Mouse (Mus musculus) heart, postnatal 36 days (tissue): ENCODE measurements around the gene Cipc. TPM values are rescaled to one million over a fixed set of nuclear protein-coding genes. Genes with fewer than 3 reads are reported as not detected.

ENCODE experiments used
- DNase-seq, 2 experiments: peaks; one replicate each; pipeline ENCODE4 v3.0.0; 2021 to 2022
- intact Hi-C: fragments of 180-260 bp; cut with DNase I; formaldehyde crosslinking; loops from one replicate; pipeline ENCODE4 v1.15.1; 2025
- total RNA-seq, 2 experiments: library from RNA; stranded (reverse); gene quantifications; 2 replicates each; pipeline ENCODE4 v1.2.3; 2021

Cipc gene
- total RNA-seq, 2 experiments from 2014 or later: 46.4 to 48.4 TPM

DNA sequence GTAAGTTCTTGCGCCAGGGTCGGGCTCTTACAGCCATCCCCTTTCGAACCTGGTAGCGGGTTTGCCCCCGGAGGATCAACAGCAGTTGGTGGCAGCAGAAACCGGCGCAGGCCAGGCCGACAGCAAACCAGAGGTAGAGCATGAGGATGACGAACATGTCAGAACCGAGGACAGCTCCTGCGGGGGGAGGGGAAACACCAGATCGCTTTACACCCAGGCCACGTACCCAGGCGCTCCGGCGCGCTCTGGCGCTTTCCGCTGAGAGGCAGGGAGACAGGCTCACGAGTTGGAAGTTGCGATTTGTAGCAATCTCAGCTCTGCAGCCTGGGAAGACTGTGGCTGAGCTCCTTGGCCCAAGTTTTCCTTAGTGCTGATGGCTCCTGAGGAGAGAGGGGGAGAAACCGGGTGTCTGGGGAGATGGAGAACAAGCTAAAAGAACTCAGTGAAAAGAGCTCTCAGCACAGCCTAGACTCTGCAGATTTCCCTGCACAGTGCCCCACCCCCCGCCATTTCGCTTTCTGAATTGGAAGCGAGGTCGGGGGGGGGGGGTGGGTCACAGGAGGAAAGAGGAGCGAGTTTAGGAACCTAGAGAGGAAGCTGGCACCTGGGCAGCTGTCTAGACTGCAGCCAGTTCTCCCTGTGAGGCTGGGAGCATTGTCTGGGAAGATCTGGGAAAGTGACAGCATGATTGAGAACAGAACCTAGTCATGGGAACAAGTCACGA is 36.8 kb downstream of the Cipc start:
- intact Hi-C loops: no loop called here
- DNase-seq: peak; percentile 54 to 56

DNA sequence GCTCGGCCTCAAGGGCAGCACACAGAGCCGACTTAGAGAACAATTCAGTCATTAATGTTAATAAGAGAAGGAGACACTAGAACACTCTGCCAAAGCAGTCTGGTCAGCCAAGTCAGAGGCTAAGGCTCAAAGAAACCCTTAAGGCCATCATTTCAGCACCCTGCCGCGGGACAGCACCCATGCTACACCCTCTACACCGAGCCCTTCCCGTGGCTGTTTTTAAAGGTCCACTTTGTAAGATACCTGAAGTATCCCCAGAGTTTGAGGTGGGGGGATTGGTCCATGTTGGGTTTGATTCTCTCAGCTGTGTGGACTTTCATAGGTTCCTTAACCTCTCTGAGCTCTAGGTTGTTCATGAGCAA is 37.3 kb downstream of the Cipc start:
- DNase-seq: peak; percentile 37 to 55
- intact Hi-C loops: no loop called here

DNA sequence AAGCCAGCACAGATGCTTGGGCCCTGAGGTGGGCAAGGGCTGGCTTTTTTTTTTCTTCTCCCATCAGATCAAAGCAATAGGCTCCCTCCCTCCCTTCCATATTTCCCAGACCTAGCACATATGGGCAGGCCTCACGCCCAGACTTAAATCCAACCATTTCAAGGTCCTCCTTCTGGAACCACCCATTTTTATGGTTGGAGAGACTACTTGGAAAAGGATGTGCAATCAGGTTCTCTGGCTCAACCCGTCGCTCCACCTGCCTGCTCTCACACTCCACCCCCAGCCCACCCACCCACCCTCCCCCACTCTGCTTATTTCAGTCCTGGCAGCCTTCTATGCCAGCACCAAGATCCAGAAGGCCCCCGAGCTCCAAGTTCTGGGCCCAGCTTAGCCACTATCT is 39.7 kb downstream of the Cipc start:
- DNase-seq: no peak
- intact Hi-C loops: no loop called here

DNA sequence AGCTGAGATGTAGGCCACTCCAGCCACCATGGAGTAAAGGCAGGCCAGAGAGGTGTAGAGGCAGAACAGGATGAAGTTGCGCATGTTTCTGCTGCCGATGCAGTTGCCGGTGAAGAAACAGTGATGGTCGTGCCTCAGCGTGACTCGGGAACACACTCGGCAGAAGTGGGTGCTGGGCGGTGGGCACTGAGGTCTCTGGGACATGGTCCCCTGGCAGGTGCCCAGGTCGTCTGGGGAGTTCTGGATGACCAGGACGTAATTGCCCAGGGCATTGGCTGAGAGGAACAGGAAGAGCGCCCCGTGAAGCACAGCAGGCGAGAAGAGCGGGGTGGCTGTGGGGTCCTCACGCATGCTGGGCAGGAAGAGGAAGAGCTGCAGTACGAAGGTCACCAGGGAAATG is 41.4 kb downstream of the Cipc start:
- intact Hi-C loops: no loop called here
- no peak for DNase-seq

DNA sequence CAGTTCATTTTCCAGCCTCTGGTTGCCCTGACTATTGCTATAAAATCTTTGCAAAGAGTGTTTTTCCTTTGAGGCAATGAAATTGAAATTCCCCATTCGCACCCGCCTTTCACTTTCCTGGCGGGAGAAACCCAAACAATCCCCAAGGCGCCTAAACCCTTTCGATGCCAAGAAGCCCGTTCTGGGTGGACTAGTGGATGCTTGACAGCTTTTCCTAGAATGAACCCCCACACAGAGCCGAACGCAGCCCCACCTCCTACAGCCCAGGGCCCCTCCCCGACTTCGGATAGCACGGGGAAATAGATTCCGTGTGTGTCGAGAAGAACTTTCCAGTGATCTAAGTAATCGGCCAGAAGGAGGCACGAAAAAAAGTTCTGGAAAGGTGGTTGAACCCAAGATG is 42.5 kb downstream of the Cipc start:
- no peak for DNase-seq
- intact Hi-C loops: no loop called here

DNA sequence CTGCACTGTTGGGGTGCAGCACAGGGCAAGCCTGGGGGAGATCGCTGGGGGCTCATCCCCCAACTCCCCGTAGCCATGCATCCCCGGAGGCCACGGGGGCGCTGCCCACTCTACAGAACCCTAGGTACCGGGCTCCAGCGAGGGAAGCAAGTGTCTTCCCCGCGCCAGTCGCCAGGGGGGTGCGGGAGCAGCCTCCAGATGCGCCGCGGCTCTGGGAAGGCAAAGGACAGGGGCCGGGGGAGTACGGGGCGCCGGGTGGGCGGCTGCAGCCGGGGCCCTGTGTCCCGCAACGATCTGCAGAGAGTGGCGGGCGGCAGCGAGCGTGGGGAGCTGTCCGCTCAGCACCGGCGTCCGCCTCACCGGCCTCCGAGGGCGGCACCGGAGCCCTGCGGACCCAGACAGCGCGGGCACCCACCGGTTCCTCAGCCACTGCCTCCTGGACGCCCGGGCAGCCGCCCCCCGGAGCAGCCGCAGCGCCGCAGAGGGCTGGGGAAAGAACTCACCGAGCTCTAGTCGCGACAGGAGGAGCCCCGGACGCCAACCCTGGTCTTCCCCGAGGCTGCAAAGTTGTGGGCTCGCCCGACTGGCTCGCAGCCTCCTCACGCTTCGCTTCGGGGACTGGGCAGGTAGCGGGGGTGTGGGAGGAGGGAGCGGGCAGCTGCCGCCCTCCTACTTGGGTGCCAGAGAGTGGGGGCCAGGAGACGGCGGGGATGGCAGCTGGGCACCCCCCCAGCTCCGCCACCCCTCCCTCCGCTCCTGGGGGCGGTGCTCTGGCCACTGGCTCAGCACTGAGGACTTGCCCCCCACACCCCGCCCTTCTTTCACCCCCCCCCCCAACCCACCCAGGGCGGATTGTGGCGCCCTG is 43.3 kb downstream of the Cipc start, which contains the start of gene Zdhhc22:
Gene Zdhhc22 (minus strand): TSS at position 541 of the 865 bp plus-strand sequence.
- intact Hi-C loops: no loop called here
- peak; percentile 28 to 32 for DNase-seq

DNA sequence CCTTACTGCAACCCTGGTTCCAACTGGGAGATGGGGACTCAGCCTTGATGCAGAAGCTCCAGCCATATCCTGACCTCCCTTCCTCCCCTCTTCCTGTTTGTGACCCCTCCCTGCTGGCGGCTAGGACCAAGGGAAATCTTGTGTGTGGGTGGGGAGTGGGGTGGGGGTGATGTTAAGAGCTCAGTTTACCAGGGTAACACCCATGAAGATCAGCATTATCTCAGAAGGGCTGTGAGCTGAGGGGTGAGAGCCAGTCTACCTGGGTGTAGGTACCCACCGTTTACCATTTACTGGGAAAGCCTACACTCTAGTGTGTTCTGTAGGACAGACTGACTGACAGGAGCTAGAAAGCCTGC is 43.9 kb downstream of the Cipc start:
- no peak for DNase-seq
- intact Hi-C loops: no loop called here

DNA sequence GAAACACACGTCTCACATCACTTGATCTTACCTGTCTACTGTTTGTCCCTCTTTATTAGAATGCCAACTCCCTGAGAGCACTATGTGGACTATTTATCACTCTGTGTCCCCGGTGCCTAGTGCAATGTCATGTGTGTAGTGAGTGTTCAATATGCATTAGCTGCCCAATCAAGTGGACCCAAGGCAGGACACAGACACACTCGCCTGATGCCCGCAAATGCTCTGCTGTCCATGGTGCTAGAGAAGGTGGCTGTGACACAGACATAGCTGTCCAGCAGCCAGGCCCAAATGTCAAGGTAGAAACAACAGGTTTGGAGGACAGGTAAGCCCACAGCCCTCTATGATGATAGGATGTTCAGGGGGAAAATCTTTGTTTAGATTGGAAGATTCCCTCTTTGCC is 47.3 kb downstream of the Cipc start:
- intact Hi-C loops: no loop called here
- no peak for DNase-seq

DNA sequence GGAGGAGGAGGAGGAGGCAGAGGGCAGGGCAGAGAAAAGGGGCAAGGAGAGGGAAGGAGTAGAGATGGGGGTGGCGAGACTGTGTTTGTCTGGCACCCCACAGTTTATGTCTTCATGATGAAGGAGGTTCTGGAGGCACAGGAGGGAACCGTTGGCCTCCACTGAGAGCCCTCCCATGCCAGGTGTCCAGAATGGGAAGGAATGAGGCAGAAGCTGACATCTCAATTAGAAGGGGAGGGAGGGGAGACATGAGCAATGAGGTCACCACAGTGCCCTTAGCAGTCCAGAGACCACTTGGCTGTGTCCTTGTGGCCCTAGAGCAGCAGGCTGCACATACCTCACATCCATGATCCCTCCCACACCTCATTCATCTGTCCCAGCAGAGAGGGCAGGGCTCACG is 47.9 kb downstream of the Cipc start:
- intact Hi-C loops: no loop called here

DNA sequence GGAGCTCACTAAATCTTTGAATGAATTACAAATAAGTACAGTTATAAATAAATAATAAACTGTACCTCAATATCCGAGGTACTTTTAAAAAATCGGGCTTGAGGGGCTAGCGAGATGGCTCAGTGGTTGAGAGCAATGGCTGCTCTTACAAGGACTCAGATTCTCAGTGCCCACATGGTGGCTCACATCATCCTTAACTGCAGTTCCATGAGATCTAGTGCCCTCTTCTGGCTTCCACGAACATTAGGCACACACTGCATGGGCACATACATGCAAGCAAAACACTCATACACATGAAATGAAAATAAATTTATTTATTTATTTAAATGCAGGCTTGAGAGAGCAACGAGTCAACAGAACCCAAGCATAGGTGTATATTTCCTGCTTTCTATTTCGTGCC is 49.1 kb downstream of the Cipc start:
- intact Hi-C loops: no loop called here
- no peak for DNase-seq

More for the DNA sequence above, 47.9 kb downstream of the Cipc start:
- DNase-seq: no peak

DNA sequence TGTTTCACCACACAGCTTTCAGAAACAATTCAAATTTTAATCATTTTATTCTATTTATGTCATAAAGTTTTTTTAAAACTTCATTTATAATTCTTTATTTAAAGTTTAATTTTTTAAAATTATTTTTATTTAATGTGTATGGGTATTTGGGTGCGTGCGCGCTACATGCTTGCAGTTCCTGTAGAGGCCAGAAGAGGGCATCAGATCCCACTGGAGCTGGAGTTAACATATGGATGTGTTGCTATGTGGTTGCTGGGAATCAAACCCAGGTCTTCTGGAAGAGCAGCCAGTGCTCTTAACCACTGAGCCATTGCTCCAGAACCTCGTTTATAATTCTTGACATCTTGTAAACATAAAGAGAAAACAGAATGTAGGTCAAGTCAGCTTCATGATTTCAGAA is 51.9 kb downstream of the Cipc start:
- intact Hi-C loops: no loop called here
- DNase-seq: no peak

DNA sequence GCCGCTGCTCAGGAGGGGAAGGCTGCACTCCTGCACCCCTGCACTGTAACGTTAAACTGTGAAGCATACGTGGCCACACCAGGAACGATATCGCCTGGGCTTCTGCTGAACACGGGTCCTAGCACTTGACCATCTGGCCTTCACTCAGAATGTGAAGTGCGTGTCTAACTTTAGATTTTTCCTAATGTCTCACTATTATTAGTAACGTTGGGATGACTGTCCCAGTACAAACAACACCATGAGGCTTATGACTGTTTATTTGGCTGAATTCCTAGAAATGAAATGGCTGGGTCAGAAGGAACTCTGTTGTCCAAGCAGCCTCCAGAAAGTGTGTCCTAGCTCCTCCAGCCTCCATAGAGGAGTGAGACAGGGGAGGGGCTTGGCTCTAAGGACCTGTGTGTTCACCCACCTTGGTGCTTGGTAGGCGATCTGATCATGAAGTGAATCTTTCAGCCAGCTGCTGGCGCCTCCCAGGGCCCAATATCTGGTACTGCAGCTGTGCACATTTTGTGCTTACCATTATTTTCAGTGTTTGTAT is 52.5 kb downstream of the Cipc start:
- intact Hi-C loops: no loop called here
- DNase-seq: peak; percentile 25 to 47

DNA sequence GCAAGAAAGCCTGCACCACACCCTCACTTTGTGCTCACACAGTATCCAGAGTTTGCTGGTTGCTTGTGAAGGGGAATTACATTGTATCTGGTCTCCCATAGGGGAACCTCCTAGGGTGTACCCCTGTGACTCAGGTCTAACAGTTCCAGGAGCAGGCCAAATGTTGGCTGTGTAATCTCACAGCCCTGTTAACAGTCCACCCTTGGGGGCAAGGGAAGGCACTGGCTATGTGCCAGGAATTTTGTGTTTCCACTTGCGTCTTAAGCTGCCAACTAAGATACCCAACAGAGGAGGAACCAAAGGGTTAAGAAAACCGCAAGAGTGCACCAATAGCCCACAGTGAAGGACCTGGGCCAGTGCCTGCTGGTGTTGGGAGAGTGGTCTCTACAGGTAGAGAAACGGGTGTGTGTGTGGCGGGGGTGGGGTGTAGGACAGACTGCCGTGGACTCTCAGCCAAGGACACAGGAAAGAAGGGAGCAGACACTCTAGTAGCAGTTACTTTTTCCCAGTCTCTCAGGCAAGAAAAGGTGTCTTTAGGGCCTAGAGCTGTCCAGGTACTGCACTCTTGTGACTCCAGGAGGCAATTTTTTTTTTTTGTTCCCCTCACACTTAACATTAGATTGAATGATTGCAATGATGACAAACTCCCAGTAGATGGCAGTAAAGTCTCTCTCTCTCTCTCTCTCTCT is 53.5 kb downstream of the Cipc start:
- intact Hi-C loops: loop anchor here (2.0 kb wide), 1 partner anchor 53 kb away; no protein-coding TSS in a partner anchor
- peak in 1 of 2 experiments; percentile 25 for DNase-seq

DNA sequence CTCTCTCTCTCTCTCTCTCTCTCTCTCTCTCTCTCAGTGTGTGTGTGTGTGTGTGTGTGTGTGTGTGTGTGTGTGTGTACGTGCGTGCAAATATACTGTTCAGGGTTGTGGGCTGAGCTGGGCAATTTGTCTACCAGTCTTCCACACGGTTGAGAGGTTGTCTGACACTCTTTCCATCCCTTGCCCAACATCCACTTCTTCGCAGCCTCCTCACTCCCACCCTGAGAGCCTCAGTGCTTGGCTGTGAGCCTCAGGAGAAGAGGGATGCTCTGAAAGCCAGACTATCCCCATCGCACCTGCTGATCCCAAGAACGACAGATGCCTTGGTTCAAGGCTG is 54.0 kb downstream of the Cipc start:
- intact Hi-C loops: loop anchor here (2.0 kb wide), 1 partner anchor 52 kb away; no protein-coding TSS in a partner anchor
- DNase-seq: no peak

DNA sequence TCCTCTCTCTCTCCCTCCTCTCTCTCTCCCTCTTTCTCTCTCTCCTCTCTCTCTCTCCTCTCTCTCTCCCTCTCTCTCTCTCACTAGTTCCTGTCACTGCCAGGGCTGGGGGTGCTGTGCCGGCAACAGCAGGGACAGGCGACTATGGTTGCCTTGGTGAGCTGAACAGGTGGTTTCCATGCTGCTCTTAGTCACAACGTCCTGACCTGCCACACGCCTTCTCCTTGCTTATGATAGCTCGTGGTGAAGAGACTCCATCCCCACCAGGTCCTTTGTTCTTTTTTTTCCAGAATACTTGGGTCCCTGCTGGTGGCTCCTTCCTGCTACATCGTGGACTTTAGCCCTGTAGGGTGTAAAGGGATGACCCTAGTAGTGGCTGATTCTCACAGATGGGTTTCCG is 55.4 kb downstream of the Cipc start:
- DNase-seq: no peak
- intact Hi-C loops: no loop called here

DNA sequence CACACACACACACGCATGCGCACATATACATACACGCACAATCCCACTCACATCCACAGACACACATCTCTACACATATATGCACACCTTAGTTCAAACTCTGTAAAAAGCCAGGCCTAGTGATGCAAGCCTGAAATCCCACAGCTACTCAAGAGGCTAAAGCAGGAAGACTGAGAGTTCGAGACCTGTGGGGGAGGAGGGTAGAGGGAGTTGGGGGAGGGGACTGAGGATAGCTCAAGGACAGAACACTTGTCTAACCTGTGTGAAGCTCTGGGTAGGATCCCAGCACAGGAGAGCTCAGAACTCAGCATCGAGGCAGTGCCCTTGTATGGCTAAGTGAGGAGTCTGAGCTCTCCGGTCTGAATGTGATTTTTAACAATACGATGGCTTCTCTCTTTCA is 56.0 kb downstream of the Cipc start:
- DNase-seq: no peak
- intact Hi-C loops: no loop called here

DNA sequence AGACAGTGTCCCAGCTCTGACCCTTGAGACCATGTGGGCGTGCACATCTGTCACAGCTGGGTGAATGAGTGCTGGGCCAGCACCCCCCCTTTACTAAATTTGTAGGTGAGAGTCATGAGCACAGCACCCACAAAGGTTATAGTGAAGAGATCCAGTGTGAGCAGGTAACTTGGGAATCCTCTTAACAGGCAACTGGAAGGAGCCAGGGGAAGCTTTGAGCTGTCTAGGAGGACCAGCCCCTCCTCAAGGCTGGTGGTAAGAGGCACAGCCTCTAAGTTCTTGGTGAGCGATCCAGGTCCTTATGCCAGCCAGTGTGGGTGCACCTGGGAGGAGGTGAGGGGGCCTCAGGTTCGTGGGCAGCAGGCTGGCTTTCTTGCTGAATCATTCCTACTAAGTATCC is 56.8 kb downstream of the Cipc start:
- intact Hi-C loops: no loop called here

DNA sequence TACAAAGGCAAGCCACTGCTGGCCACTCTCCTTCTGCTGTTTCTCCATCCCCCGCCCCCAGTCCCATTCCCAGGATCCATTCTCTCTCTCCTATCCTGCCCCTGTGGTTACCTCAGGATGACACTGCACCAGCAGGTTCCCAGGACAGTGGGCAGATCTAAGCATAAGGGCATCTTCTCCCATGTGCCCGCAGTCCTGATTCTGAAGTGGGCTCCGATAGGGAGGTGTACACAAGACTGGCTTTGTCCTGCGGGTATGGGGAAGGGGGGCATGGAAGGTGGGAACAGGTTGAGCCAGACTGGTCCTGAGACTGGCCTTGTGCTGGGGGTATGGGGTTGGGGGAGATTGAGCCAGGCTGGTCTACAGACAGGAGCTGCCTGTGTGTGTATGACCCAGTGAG is 57.8 kb downstream of the Cipc start:
- intact Hi-C loops: no loop called here
- no peak for DNase-seq

More for the DNA sequence above, 56.8 kb downstream of the Cipc start:
- DNase-seq: no peak
